Mouse (Mus musculus) heart, postnatal 10 days (tissue): ENCODE measurements around the gene Vwf. TPM values are rescaled to one million over a fixed set of nuclear protein-coding genes. Genes with fewer than 3 reads are reported as not detected.
A peak's percentile ranks its signal among the peaks of the same experiment; 100 is the strongest.

Experiments used
- DNase-seq, 2 experiments: peaks; one replicate each; pipeline ENCODE4 v3.0.0; 2021
- intact Hi-C: fragments of 180-260 bp; cut with DNase I; formaldehyde crosslinking; loops from one replicate; pipeline ENCODE4 v1.15.1; 2025
- total RNA-seq, 2 experiments: library from RNA; stranded (reverse); gene quantifications; 2 replicates each; pipeline ENCODE4 v1.2.3; 2021

The Vwf gene
- total RNA-seq, 2 experiments from 2014 or later: 77.4 to 85.2 TPM

DNA sequence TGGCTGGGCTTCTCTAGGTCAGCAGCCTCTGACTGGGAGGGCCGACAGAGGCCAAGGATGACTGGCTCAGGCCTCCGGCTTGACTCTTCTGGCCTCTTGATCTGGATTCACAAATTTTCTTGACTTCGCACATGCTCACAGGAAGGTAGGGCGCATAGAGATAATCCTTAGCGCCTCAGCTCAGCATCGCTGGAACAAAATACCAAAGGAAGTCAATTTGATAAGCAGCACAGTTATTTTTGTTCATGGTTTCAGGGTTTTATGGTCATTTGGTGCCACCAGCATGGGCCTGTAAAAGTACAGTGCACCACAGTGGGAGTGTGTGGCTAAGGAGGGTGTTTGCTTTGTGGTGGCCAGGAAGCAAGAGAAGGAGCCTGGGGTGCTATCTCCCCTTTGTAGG is 37.1 kb downstream of the Vwf start:
- intact Hi-C loops: no loop called here
- DNase-seq: no peak

DNA sequence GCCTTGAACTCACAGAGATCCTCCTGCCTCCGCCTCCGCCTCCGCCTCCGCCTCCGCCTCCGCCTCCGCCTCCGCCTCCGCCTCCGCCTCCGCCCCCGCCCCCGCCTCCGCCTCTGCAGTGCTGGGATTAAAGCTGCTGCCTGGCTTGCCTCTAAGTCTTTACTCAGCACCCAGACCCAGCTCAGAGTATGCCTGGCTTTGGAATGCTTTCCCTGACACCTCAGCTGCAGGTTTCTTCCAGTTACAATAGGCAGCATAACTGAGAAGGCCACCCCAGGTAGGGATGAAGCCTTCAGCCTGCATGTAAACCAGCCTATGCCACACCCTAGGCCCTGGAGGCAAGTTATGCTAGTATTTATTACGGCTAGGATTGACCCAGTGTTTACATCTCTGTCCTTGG is 37.7 kb downstream of the Vwf start:
- intact Hi-C loops: no loop called here

DNA sequence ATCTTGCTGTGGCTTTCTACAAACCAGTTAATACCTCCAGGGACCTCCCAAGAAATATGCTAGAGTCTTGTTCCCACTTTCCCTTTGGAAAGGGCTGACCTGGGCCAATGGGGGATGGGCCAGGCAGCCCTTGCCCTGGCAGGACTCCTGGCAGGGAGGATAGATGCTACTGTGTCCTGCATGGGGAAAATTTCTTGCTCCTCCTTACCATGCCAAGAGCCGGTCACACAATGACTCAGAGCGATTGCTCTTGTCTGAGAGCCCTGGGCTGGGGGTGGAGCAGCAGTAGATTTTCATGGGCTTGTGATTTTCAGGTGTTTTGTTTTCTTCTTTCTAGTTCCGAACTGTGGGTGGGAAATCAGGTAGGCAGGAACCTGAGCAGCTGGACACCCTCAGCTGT is 39.0 kb downstream of the Vwf start:
- DNase-seq: no peak
- intact Hi-C loops: no loop called here

More for the DNA sequence above, 37.7 kb downstream of the Vwf start:
- DNase-seq: no peak

DNA sequence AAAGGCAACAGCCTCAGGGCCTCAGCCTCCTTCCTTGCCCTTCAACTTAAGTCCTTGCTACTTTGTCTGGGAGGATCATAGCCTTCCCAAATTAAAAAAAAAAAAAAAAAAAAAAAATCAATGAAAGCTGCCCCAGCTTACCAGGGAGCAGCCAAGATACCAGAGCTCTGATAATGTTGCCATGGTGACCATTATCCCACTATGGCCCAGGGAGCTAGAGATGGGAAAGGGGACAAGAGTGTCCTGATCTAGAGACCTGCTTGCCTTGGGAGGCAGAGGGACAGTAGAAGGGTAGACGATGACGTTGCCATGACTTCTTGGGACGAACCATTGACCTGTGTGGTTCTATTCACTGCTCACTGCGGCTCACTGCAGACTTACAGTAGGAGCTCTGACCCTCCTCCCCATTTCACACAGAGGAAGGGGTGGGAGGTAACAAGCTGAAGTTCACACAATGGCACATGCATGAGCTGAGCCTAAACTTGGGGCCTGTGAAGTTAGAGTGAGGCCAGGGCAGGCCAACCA is 39.5 kb downstream of the Vwf start:
- DNase-seq: no peak
- intact Hi-C loops: no loop called here

DNA sequence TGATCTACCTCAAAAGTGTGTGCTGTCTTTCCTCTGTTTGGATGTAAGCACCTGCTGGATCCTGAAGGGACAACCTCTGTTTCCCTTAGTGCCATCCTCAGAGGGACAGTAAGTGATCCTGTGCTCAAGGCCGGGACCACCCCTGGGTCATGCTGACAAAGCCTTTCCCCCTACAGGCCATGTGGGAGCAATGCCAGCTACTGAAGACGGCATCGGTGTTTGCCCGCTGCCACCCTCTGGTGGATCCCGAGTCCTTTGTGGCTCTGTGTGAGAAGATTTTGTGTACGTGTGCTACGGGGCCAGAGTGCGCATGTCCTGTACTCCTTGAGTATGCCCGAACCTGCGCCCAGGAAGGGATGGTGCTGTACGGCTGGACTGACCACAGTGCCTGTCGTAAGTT is 41.7 kb downstream of the Vwf start:
- DNase-seq: no peak
- intact Hi-C loops: no loop called here

DNA sequence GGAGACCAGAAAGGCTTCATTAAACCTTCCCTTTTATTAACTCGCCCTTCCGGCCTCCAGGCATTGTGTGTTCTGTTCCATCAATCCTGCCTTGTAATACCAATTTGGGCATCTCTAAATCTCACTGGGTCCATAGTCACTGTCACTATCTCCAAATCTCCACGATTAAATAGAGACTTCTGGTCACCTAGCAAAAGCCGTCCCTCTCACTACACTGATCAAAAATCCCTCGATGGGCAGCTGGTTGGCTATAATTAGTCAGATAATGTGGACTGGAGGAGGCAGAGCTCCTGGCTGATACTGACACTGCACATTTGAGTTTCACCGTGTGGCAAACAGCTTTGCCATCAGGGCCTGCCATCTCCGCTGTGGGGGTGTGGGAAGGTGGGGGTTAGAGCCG is 42.5 kb downstream of the Vwf start:
- DNase-seq: no peak

DNA sequence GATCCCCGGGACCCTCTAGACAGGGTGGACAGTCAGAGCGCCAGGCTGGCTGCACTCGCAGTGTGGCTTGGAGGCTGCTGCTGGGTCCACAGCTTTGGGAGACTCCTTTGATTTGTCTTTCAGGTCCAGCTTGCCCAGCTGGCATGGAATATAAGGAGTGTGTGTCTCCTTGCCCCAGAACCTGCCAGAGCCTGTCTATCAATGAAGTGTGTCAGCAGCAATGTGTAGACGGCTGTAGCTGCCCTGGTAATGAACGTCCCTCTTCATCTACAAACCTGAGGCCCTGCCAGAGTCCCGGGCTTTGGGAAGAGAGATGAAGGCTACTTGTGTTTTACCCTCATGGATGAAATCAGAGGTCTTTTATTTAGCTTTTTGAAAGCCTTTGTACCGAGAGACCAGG is 43.5 kb downstream of the Vwf start:
- no peak for DNase-seq
- intact Hi-C loops: no loop called here

More for the DNA sequence above, 42.5 kb downstream of the Vwf start:
- intact Hi-C loops: no loop called here

DNA sequence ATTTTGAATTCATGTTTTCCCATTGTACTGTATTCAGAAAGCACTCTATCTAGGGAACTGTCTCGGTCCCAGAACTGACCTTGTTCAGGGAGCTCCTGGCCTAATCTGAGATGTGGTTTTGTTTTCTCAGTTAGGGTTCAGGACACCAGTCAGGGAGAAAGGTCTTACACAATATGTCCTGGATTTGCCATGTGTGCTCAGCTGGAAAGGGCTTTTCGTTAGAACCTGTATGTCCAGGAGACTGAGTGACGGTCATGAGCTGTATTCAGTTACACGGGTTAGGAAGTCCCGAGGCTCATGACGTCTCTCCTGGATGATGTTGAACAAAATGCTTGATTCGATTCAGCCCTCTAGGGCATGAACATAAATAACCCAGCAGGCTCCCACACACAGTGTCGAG is 43.9 kb downstream of the Vwf start:
- DNase-seq: no peak
- intact Hi-C loops: no loop called here

DNA sequence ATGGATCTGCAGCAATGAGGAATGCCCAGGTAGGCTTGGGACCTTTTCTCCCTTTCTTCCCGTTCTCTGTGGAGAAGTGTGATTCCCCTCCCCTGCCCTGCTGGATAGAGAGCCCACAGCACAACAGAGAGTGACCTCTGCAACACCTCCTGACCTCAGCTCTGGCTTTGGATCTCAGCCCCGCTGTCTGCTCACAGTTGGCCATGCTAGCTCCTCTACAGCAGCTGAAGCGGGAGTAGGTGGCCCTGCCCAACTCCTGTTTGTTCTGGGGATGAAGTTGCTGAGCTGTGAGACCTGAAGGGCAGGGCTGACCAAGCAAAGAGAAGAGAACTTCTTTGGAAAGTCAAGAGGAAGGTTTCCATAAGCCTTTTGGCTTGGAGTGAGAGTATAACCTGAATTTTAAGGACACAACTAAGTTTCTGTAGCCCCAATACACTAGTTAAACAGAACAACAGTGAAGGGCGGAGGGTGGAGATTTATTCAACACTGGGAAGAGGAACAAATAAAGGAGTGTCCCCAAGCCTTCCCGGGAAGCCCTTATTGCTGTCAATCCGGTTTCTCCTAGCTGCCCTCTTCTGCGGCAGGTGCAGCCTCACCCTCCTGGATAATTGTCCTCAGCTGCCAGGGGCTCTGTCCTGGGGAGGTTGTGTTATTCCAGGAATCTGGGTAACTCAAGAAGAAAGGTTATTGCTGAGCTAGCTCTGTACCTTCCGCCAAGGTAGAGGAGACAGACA is 45.2 kb downstream of the Vwf start:
- intact Hi-C loops: no loop called here

DNA sequence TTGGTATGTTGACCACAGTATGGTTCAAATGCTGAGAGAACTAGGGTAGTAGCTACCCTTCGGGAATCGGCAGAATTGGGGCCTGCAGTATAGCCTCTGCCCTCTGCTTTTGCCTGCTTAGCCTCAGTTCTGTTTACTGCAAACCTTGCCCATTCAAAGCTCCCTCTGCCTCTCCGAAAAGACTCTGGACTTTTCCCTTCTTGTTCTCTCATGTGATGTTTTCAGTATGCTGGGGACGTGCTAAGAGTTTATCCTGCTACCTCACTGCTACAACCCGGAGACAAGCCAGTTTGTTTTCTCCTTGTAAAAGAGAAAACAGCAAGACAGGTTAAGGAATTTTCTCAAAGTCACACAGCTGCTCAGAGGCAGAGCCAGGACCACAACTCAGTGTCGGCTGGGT is 46.0 kb downstream of the Vwf start:
- intact Hi-C loops: no loop called here
- no peak for DNase-seq

More for the DNA sequence above, 45.2 kb downstream of the Vwf start:
- no peak for DNase-seq

DNA sequence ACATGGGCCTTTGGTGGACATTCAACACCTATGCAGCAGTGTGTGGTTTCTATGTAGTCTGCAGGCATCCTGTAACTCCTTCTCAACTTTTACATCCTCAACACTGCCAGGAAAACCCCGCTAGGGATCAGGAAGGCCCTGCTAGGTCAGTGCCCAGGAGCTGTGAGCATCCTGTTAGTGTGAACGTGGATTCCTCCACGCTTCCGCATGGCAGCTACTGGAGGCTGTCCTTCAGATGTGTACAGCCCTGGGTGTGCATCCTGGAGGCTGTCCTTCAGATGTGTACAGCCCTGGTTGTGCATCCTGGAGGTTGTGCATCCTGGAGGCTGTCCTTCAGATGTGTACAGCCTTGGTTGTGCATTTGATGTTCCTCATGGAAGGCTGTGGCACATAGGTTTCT is 47.7 kb downstream of the Vwf start:
- intact Hi-C loops: no loop called here

DNA sequence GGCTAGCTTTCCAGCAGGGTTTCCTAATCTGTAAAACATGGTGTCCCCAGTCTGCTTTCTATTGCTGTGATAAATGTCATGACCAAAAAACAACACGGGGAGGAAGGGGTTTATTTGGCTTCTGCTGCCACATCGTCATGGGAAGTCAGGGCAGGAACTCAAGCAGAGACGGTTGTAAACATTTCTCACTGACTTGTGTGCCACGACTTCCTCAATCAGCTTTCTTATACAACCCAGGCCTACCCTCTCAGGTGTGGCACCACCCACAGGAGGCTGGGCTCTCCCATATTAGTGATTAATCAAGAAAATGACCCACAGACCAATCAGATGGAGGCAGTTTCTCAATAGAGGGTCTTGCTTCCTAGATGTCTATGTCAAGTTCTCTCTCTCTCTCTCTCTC is 48.3 kb downstream of the Vwf start:
- DNase-seq: no peak
- intact Hi-C loops: no loop called here

More for the DNA sequence above, 47.7 kb downstream of the Vwf start:
- DNase-seq: no peak

DNA sequence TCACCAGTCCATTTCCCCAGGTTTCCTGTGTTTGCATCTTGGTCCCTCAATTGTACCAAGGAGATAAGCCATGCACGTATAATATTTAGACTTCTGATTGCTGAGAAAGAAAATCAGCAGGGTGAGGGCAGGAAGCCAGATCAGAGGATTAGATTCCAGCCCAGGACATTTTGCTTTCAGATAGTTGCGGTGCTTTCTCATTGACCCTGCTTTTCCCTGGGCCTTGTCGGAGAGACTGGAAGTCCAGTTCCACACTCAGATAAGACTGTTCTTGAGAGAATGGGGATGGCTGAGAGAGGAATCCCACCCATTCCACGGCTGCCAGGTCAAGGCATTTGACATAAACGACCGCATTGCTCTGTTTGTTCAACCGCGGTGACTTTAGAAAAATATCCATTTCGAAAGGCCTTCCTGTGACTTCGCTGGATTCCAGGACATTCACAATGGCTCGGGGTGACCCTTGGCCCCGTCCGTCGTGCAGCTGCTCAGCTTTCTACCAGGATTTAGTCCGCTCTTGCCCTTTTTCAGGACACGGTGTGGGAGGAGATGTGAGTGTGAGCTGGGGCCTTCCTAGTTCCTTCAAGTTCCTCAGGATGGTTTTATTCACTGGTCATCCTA is 50.2 kb downstream of the Vwf start:
- intact Hi-C loops: no loop called here
- peak in 1 of 2 experiments; percentile 42 for DNase-seq

DNA sequence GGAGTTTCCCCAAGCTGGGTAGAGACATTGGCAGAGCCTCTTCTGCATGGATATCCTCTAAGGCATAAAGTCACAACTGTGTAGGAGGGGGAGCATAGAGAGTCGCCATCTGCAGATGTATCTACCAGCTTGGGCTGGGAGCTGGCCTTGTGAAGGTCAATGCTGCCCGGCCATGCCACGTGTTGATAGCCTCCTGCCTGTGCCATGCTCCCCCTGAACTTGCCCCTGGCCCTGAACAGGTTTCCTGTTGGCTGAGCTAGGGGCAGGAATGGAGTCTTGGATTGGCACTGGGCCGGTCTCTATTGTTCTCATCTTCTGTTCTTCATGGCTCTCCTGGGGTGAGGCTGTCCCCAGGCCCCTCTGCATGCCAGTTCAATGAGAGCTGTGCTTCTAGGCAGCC is 51.1 kb downstream of the Vwf start:
- intact Hi-C loops: loop anchor here (2.0 kb wide), 2 partner anchors 25 to 105 kb away; no protein-coding TSS in a partner anchor
- no peak for DNase-seq

DNA sequence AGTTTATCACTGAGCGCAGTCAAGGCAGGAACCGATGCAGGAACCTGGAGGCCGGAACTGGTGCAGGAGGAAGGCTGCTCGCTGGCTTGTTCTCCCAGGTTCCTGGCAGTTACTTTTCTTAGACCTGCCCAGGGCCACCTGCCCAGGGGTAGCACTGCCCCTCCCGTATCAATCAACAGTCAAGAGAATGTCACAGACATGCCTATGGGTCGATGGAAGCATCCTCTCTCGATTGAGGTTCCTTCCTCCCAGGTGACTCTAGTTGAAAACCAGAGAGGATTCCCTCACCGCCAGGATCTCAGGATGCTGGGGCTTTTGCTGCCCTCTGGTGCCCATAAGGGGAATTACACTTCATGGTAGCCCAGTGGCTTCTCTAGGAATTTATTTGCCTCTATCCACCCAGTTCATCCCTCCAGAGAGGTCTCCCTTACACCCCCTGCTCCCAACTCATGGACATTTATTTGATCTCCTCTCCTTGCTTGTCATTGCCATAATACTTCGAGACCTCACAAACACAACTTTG is 53.5 kb downstream of the Vwf start:
- intact Hi-C loops: loop anchor here (1.0 to 5.0 kb wide), 7 partner anchors 71 to 383 kb away; partner anchors contain the start of gene Vamp1
- DNase-seq: peak; percentile 83 to 87

DNA sequence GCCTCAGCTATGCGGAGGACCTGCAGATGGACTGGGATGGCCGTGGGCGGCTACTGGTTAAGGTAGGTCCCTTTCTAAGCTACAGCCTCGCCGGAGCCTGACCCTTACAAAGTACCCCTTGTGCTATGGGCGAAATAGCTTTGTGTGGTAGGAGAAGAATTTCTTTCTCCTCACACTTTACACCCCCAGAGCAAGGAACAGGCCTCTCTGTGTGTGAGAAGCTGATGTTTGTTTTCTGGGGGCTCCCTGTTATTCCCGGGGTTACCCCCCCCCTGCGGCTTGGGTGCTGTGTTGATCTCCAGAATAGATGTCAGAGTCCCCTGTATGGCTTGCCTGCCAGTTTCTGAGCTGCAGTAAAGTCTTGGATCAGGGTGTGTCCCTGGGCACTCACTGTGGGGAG is 54.1 kb downstream of the Vwf start:
- intact Hi-C loops: loop anchor here (1.0 to 5.0 kb wide), 7 partner anchors 71 to 383 kb away; partner anchors contain the start of gene Vamp1
- no peak for DNase-seq

DNA sequence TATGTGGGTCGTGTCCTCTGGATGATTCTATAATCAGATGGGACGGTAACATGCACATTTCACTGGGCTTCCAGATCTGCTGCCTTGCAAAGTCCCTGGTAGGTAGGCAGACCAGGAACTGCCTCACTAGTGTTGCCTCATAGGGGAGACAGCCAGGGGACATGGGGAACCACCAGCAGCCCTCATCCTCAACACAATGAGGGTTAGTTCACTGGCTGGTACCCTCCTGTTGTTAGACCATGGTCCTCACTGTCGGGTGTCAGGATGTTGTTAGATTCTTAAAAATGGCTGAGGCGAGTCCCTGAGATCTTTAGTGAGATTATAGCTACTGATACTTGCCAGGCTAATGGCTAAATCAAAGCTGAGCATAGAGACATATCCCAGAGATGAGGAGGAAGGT is 54.6 kb downstream of the Vwf start:
- intact Hi-C loops: loop anchor here (2.0 to 5.0 kb wide), 6 partner anchors 89 to 384 kb away; partner anchors contain the start of gene Vamp1
- no peak for DNase-seq

DNA sequence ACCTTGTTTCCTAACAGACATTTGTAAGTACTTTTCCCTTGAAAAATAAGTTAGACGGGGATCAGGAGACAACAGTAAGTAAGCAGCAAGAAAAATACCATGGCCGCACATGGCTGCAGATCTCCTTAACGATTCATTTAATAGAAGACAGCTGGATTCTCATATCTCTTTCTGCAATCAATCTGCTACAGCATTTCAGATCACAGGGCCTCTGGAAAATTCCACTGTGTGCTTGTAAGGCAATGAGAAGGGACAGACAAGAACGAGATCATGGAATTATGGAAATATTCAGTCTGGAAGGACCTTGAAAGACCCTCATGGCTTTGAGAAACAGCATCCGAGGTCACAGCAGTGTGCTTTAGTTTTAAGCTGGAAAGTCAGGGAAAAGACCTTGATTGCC is 55.2 kb downstream of the Vwf start:
- intact Hi-C loops: loop anchor here (2.0 to 5.0 kb wide), 6 partner anchors 89 to 384 kb away; partner anchors contain the start of gene Vamp1
- DNase-seq: no peak

DNA sequence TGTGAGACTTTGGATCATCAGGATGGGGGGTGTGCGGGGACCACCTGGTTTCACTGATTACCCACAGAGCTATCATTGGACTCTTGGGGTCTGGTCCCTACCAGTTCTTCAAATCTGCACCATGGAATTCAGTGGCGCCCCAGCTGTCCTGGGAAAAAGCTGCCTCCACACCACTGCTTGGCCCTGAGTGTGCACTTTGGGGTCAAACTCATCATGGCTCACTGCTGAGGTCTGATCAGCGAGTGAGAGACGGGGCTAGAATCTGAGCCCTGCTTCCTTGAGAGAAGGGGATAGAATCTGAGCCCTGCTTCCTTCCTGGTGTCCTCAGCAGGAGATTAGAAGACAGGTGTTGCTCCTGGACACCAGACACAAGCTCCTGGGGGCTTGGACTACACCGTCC is 55.8 kb downstream of the Vwf start:
- DNase-seq: no peak
- intact Hi-C loops: loop anchor here (5.0 kb wide), 3 partner anchors 90 to 385 kb away; partner anchors contain the start of gene Vamp1

DNA sequence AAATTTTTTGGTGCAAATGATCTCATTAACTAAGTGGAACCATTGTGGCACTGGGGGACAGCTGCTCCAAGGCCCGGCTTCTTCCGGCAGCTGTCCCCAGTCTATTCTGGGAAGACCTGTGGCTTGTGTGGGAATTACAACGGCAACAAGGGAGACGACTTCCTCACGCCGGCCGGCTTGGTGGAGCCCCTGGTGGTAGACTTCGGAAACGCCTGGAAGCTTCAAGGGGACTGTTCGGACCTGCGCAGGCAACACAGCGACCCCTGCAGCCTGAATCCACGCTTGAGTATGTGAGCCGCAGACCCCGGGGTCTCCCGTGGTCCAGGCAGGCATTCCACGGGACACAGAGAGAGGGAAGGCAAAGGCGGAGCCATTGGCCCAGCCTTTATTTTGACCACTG is 56.7 kb downstream of the Vwf start:
- peak; percentile 88 to 95 for DNase-seq
- intact Hi-C loops: loop anchor here (5.0 kb wide), 3 partner anchors 91 to 386 kb away; partner anchors contain the start of gene Vamp1

DNA sequence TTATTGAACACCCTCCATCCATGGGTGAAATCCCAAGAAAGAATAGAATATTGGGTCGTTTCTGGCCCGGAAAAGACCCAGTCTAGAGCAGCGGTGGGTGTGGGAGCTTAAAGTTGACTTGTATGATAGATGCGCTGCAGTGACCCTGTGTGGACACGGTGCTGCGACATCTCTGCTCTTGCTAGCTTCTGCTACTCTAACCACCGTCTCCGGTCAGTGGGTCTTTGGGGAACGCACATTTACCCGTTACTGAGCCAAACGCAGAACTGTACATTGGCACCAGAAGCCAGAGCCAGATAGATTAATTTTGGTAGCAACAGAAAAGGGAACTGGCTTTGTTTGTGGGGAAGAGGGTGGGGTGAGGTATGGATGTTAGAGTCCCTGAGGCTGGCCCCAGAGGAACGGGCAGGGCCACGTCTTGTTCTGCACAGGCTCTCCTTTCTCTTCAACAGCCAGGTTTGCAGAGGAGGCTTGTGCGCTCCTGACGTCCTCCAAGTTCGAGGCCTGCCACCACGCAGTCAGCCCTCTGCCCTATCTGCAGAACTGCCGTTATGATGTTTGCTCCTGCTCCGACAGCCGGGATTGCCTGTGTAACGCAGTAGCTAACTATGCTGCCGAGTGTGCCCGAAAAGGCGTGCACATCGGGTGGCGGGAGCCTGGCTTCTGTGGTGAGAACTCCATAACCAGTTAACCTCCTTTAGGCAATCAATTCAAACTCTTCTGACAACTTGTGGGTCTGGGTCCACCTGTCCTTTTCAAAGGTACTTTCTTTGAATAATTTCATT is 57.3 kb downstream of the Vwf start:
- no peak for DNase-seq
- intact Hi-C loops: loop anchor here (5.0 kb wide), 3 partner anchors 92 to 387 kb away; partner anchors contain the start of gene Vamp1
